Mouse (Mus musculus) megakaryocyte progenitor cell, adult 5-6 weeks (primary cell): ENCODE measurements around the gene Olfr873. TPM values are rescaled to one million over a fixed set of nuclear protein-coding genes. Genes with fewer than 3 reads are reported as not detected.
"Not testable (repeated sequence)": the region's sequence is repeated elsewhere in the genome, so short reads cannot be mapped to it uniquely, and the experiment has no call there.

Source experiments
- ATAC-seq: replicated peaks from 2 replicates; pipeline ENCODE4 v1.8.0; 2016; ENCODE audit warnings: mild to moderate bottlenecking, moderate TSS enrichment, inconsistent platforms; ENCODE audit not compliant: poor library complexity
- total RNA-seq, 2 experiments: library from RNA; stranded (forward) in 1 of 2; stranded (reverse) in 1 of 2; fragments of 157-497, 149-512 nt in 1 of 2; fragments of 200-1000 nt in 1 of 2; gene quantifications; 2 replicates each; pipeline versions ENCODE4 v1.2.3 to v1.2.4; 2015 to 2017

Gene Olfr873
- not detected in 2 replicates for total RNA-seq (2015)
- not detected in 2 replicates for total RNA-seq (2017)

DNA sequence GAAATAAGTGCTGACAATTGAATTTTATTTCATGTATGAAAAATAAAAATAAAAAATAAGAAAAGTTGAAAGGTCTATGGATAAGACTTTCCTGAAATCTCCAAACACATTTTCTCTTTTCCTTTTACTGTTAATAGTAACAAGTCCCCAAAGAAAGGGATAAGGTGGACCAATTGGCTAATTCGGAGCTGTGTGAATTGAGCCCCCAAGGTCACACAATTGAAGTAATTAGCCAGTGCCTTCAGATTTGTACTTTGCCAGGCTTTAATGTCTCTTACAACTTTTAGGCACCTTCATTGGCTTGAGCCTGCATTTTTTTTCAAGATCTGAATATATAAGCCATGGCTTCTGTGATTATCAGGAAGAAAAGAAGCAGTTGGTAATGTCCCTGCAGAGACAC is at the start of gene Olfr873:
Gene Olfr873, plus strand, starts transcription at position 301 of the 400 bp plus-strand sequence.
- ATAC-seq: no peak

DNA sequence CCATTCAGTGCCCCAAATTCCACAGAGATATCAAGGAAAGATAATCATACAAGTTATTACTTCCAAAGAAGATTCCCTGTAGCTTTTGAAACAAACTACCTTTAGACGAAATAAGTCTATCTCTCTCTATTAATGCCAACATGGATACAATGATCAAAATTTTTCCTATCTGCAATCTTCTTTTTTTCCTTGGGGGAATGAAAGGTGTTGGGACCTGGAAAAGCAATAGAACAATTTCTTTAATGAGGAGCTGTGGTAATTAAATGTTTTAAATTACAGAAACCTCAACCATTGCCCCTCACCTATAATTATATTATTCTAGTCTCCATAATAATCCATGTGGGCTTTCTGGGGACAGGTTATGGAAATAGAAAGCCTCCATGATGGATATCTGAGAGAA is 16.3 kb upstream of the Olfr873 start, which contains the start of gene Olfr39:
Gene Olfr39, plus strand, starts transcription at position 301 of the 400 bp plus-strand sequence.
- no peak for ATAC-seq

DNA sequence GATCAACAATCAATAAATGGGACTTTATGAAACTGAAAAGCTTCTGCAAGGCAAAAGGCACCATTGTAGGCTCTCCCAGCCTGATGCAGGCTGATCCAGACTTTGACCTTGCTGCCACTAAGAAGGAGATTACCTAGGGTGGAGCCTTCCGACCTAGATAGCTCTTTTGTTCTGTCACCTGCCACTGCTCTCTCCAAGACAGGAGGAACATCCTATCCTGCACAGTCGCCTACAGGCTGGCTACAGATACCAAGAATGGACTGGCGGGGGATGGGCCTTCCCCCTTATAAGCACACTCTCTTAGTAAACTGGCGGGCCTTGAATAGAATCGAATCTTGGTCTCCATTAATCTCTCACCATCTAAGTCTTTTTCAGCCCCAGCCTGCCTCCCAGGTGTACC is 2.8 kb upstream of the Olfr873 start:
- not testable (repeated sequence) for ATAC-seq

DNA sequence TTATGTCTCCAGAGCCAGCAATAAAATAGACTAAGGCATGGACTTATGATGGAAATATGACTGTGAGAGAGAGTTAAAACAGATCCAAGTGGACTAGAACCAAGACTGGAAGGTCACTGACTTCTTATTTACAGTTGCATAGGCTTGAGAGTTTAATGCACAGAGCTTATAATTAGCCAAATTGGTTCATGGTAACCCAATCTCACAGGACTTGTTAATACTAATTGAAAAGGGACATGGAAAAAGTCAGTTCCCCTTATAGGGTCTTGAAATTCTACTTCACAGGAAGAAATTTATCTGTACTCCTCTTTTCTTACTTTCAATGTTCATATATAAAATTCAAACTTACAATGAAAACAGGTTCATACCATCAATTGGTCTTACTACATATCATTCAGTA is 37.7 kb downstream of the Olfr873 start, which contains the start of gene Olfr18:
Gene Olfr18, minus strand, starts transcription at position 101 of the 400 bp plus-strand sequence.
- ATAC-seq: no peak

DNA sequence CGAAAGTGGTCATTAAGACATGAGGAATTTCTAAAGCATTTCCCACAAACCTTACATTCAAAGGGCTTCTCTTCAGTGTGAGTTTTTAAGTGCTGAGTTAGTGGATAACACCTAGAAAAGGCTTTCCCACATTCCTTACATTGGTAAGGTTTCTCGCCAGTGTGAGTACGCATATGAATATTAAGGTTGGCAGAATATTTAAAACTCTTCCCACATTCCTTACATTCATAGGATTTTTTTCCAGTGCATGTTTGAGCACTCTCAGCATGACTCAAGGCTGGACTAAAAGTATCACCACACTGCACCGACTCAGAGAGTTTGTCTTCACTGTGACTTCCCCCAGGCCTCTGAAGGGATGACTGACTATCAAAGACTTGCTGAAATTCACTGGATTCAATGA is 50.2 kb downstream of the Olfr873 start:
- no peak for ATAC-seq

Other genes with a start within 250 kb of the Olfr873 start
- not detected in 2 replicates for gene Olfr867, start 241.0 kb upstream of the Olfr873 start, total RNA-seq (2015)
- gene Olfr867, start 241.0 kb upstream of the Olfr873 start, total RNA-seq (2017): not detected in 2 replicates
- gene Olfr868, start 199.9 kb upstream of the Olfr873 start, total RNA-seq (2015): not detected in 2 replicates
- gene Olfr868, start 199.9 kb upstream of the Olfr873 start, total RNA-seq (2017): not detected in 2 replicates
- not detected in 2 replicates for gene Olfr869, start 169.5 kb upstream of the Olfr873 start, total RNA-seq (2015)
- not detected in 2 replicates for gene Olfr869, start 169.5 kb upstream of the Olfr873 start, total RNA-seq (2017)
- not detected in 2 replicates for gene Olfr870, start 124.5 kb upstream of the Olfr873 start, total RNA-seq (2015)
- not detected in 2 replicates for gene Olfr870, start 124.5 kb upstream of the Olfr873 start, total RNA-seq (2017)
- gene Olfr871, start 86.3 kb upstream of the Olfr873 start, total RNA-seq (2015): not detected in 2 replicates
- gene Olfr871, start 86.3 kb upstream of the Olfr873 start, total RNA-seq (2017): not detected in 2 replicates
- gene Olfr872, start 61.4 kb upstream of the Olfr873 start, total RNA-seq (2015): not detected in 2 replicates
- not detected in 2 replicates for gene Olfr872, start 61.4 kb upstream of the Olfr873 start, total RNA-seq (2017)
- not detected in 2 replicates for gene Olfr39, start 16.2 kb upstream of the Olfr873 start, total RNA-seq (2015)
- not detected in 2 replicates for gene Olfr39, start 16.2 kb upstream of the Olfr873 start, total RNA-seq (2017)
- gene Olfr18, start 37.6 kb downstream of the Olfr873 start, total RNA-seq (2015): not detected in 2 replicates
- gene Olfr18, start 37.6 kb downstream of the Olfr873 start, total RNA-seq (2017): not detected in 2 replicates
- 16.1 and 20.4 TPM in 2 replicates for gene Zfp560, start 86.6 kb downstream of the Olfr873 start, total RNA-seq (2015)
- gene Zfp560, start 86.6 kb downstream of the Olfr873 start, total RNA-seq (2017): 8.5 and 13.5 TPM in 2 replicates
- gene Zfp26, start 161.6 kb downstream of the Olfr873 start, total RNA-seq (2015): 24.9 and 26.3 TPM in 2 replicates
- gene Zfp26, start 161.6 kb downstream of the Olfr873 start, total RNA-seq (2017): 16.2 and 61.3 TPM in 2 replicates
- gene Zfp426, start 194.2 kb downstream of the Olfr873 start, total RNA-seq (2015): 20.2 and 22.4 TPM in 2 replicates
- 22.5 and 28.4 TPM in 2 replicates for gene Zfp426, start 194.2 kb downstream of the Olfr873 start, total RNA-seq (2017)
- gene Zfp266, start 222.9 kb downstream of the Olfr873 start, total RNA-seq (2015): 40.6 and 48.8 TPM in 2 replicates
- gene Zfp266, start 222.9 kb downstream of the Olfr873 start, total RNA-seq (2017): 34.6 and 43.3 TPM in 2 replicates